Mouse (Mus musculus): ENCODE data around the gene Rbbp7. TPM values are rescaled to one million over a fixed set of nuclear protein-coding genes. Genes with fewer than 3 reads are reported as not detected.
A peak's percentile ranks its signal among the peaks of the same experiment; 100 is the strongest.
"Not testable (repeated sequence)": the region's sequence is repeated elsewhere in the genome, so short reads cannot be mapped to it uniquely, and the experiment has no call there.

The Rbbp7 gene
- polyA plus RNA-seq, 1 experiment from 2014 or later = 233 TPM

- not testable (repeated sequence) for H3K4me3 ChIP-seq (ENCODE audit: low read depth, low read length); H3K27ac ChIP-seq (ENCODE audit: low read depth, low read length); H3K4me2 ChIP-seq (replicated peaks; ENCODE audit: low read depth); H3K27me3 ChIP-seq (replicated peaks; ENCODE audit: control insufficient read depth, insufficient read depth, low read length); H3K9ac ChIP-seq (ENCODE audit: low read depth, low read length); H3K36me3 ChIP-seq (ENCODE audit: control insufficient read depth, insufficient read depth); H3K4me1 ChIP-seq (replicated peaks; ENCODE audit: control insufficient read depth, insufficient read depth, low read length); H3K9me3 ChIP-seq (ENCODE audit: control insufficient read depth); ATAC-seq
- TF ChIP-seq CTCF (IDR thresholded peaks at IDR 0.05; ENCODE audit: low read depth) = peak; percentile 43; the same call in 1 of the 2 replicates
- WGBS = 83% methylated on average over 5 of the region's 5 CpGs
These were observed 31.2 kb downstream of the Rbbp7 start for GRCm38 (mm10) chrX:162791392-162791791.

GRCm38 (mm10) chrX:162800371-162800770 is 40.2 kb downstream of the Rbbp7 start:
- Histone ChIP-seq H3K9me3 (ENCODE audit: control insufficient read depth) (no peaks in the 10 kb centered on the region), H3K27me3 (replicated peaks; ENCODE audit: control insufficient read depth, insufficient read depth, low read length) (no peaks in the 10 kb centered on the region), H3K27ac (ENCODE audit: low read depth, low read length) (no peak overlapping the region), H3K36me3 (ENCODE audit: control insufficient read depth, insufficient read depth) (0 out of 2 replicates have a peak, but pooled peaks cover 2% of the 10 kb centered on the region), H3K4me3 (ENCODE audit: low read depth, low read length) (no peak overlapping the region), H3K9ac (ENCODE audit: low read depth, low read length) (no peak overlapping the region), H3K4me1 (replicated peaks; ENCODE audit: control insufficient read depth, insufficient read depth, low read length) (no peaks in the 10 kb centered on the region), H3K4me2 (replicated peaks; ENCODE audit: low read depth) (no peak overlapping the region)
- peak; percentile 76 for TF ChIP-seq CTCF (IDR thresholded peaks at IDR 0.05; ENCODE audit: low read depth)
- 0 out of 2 replicates have a peak, but pooled peaks have one; percentile 13 for ATAC-seq

- no peaks in the 10 kb centered on the region for H3K27me3 ChIP-seq (replicated peaks; ENCODE audit: control insufficient read depth, insufficient read depth, low read length)
- H3K36me3 ChIP-seq (ENCODE audit: control insufficient read depth, insufficient read depth) = no peaks in the 10 kb centered on the region
- H3K27ac ChIP-seq (ENCODE audit: low read depth, low read length) = no peak overlapping the region
- peak overlapping the region; percentile 75 for H3K4me2 ChIP-seq (replicated peaks; ENCODE audit: low read depth)
- 39% methylated on average over 6 of the region's 6 CpGs for WGBS
- H3K4me3 ChIP-seq (ENCODE audit: low read depth, low read length) = peak overlapping the region; percentile 52
- ATAC-seq = no peak
- H3K9ac ChIP-seq (ENCODE audit: low read depth, low read length) = no peak overlapping the region
- no peak for TF ChIP-seq CTCF (IDR thresholded peaks at IDR 0.05; ENCODE audit: low read depth)
- no peaks in the 10 kb centered on the region for H3K9me3 ChIP-seq (ENCODE audit: control insufficient read depth)
- no peaks in the 10 kb centered on the region for H3K4me1 ChIP-seq (replicated peaks; ENCODE audit: control insufficient read depth, insufficient read depth, low read length)
These were observed 67.8 kb downstream of the Rbbp7 start for GRCm38 (mm10) chrX:162828016-162828415.

Other genes with a start within 250 kb of the Rbbp7 start
- 0.48 and 0.60 TPM in 2 replicates for gene Reps2, start 116.8 kb upstream of the Rbbp7 start, polyA plus RNA-seq (2015; fragmentation: Nextera tagmentation; extraction: Ambion mirVana)
- gene Txlng, start 69.1 kb downstream of the Rbbp7 start, polyA plus RNA-seq (2015; fragmentation: Nextera tagmentation; extraction: Ambion mirVana) = 5.7 and 6.7 TPM in 2 replicates
- gene Syap1, start 128.0 kb downstream of the Rbbp7 start, polyA plus RNA-seq (2015; fragmentation: Nextera tagmentation; extraction: Ambion mirVana) = 46.7 and 47.5 TPM in 2 replicates
- gene Ctps2, start 140.8 kb downstream of the Rbbp7 start, polyA plus RNA-seq (2015; fragmentation: Nextera tagmentation; extraction: Ambion mirVana) = 29.6 and 32.9 TPM in 2 replicates
- gene S100g, start 204.2 kb downstream of the Rbbp7 start, polyA plus RNA-seq (2015; fragmentation: Nextera tagmentation; extraction: Ambion mirVana) = 798 and 924 TPM in 2 replicates

All from intestine, postnatal 0 days (tissue).